Mouse (Mus musculus): ENCODE data around the gene Acap3. TPM values are rescaled to one million over a fixed set of nuclear protein-coding genes. Genes with fewer than 3 reads are reported as not detected.

Gene Acap3
- total RNA-seq, 2 experiments from 2014 or later, result 164 to 168 TPM

- intact Hi-C loops (cut with DNase I), result no loop called here
- DNase-seq, result no peak
These were observed 8.0 kb upstream of the Acap3 start for GRCm38 (mm10) chr4:155883587-155883986.

- DNase-seq, result no peak
- intact Hi-C loops (cut with DNase I), result no loop called here
These were observed 5.3 kb upstream of the Acap3 start for GRCm38 (mm10) chr4:155886330-155886729.

- intact Hi-C loops (cut with DNase I), result no loop called here
- DNase-seq, result no peak
These were observed 3.9 kb upstream of the Acap3 start for GRCm38 (mm10) chr4:155887674-155888073.

- intact Hi-C loops (cut with DNase I), result no loop called here
- DNase-seq, result no peak
These were observed 3.4 kb upstream of the Acap3 start for GRCm38 (mm10) chr4:155888181-155888580.

- DNase-seq, result no peak
These were observed 2.3 kb upstream of the Acap3 start for GRCm38 (mm10) chr4:155889316-155889715.

GRCm38 (mm10) chr4:155891011-155891471 is 581 bp upstream of the Acap3 start:
- intact Hi-C loops (cut with DNase I), result loop anchor here (5.0 kb wide), 1 partner anchor 56 kb away; no protein-coding TSS in a partner anchor

More at GRCm38 (mm10) chr4:155889316-155889715, 2.3 kb upstream of the Acap3 start:
- intact Hi-C loops (cut with DNase I), result no loop called here

GRCm38 (mm10) chr4:155892017-155892416 is 395 bp downstream of the Acap3 start:
- DNase-seq, result peak; percentile 90
- intact Hi-C loops (cut with DNase I), result loop anchor here (5.0 kb wide), 1 partner anchor 55 kb away; no protein-coding TSS in a partner anchor

More at GRCm38 (mm10) chr4:155891011-155891471, 581 bp upstream of the Acap3 start:
- DNase-seq, result no peak

- DNase-seq, result peak; percentile 42
- intact Hi-C loops (cut with DNase I), result loop anchor here (5.0 kb wide), 1 partner anchor 55 kb away; no protein-coding TSS in a partner anchor
These were observed 1.0 kb downstream of the Acap3 start for GRCm38 (mm10) chr4:155892438-155893211.

- no peak for DNase-seq
- intact Hi-C loops (cut with DNase I), result loop anchor here (5.0 kb wide), 1 partner anchor 54 kb away; no protein-coding TSS in a partner anchor
These were observed 1.6 kb downstream of the Acap3 start for GRCm38 (mm10) chr4:155893212-155893690.

- DNase-seq, result peak; percentile 46
- intact Hi-C loops (cut with DNase I), result loop anchor here (5.0 kb wide), 1 partner anchor 53 kb away; no protein-coding TSS in a partner anchor
These were observed 2.8 kb downstream of the Acap3 start for GRCm38 (mm10) chr4:155894311-155894881.

- intact Hi-C loops (cut with DNase I), result no loop called here
- peak; percentile 67 for DNase-seq
These were observed 3.6 kb downstream of the Acap3 start for GRCm38 (mm10) chr4:155895216-155895615.

GRCm38 (mm10) chr4:155895826-155896225 is 4.2 kb downstream of the Acap3 start:
- DNase-seq, result no peak
- intact Hi-C loops (cut with DNase I), result no loop called here

GRCm38 (mm10) chr4:155896461-155896860 is 4.8 kb downstream of the Acap3 start:
- intact Hi-C loops (cut with DNase I), result no loop called here
- no peak for DNase-seq

GRCm38 (mm10) chr4:155898318-155898717 is 6.7 kb downstream of the Acap3 start:
- intact Hi-C loops (cut with DNase I), result no loop called here
- no peak for DNase-seq

- no peak for DNase-seq
- intact Hi-C loops (cut with DNase I), result no loop called here
These were observed 7.7 kb downstream of the Acap3 start for GRCm38 (mm10) chr4:155899355-155899754.

GRCm38 (mm10) chr4:155901205-155901604 is 9.6 kb downstream of the Acap3 start:
- peak; percentile 49 for DNase-seq
- intact Hi-C loops (cut with DNase I), result no loop called here

GRCm38 (mm10) chr4:155903246-155903645 is 11.6 kb downstream of the Acap3 start:
- no peak for DNase-seq
- intact Hi-C loops (cut with DNase I), result no loop called here

- peak; percentile 48 for DNase-seq
- intact Hi-C loops (cut with DNase I), result no loop called here
These were observed 12.9 kb downstream of the Acap3 start for GRCm38 (mm10) chr4:155904318-155905102.

GRCm38 (mm10) chr4:155905634-155906033 is 14.0 kb downstream of the Acap3 start:
- intact Hi-C loops (cut with DNase I), result no loop called here
- no peak for DNase-seq

- intact Hi-C loops (cut with DNase I), result no loop called here
- DNase-seq, result no peak
These were observed 14.5 kb downstream of the Acap3 start for GRCm38 (mm10) chr4:155906125-155906524.

- no peak for DNase-seq
These were observed 15.4 kb downstream of the Acap3 start for GRCm38 (mm10) chr4:155907003-155907402.

More at GRCm38 (mm10) chr4:155907003-155907402, 15.4 kb downstream of the Acap3 start:
- intact Hi-C loops (cut with DNase I), result no loop called here
